Mouse (Mus musculus) limb, embryonic 14.5 days (tissue): ENCODE measurements around the gene Sirt2. TPM values are rescaled to one million over a fixed set of nuclear protein-coding genes. Genes with fewer than 3 reads are reported as not detected.

Source experiments
- ATAC-seq: fragments of 200-750 bp; cut with Nextera tagmentation; 2 replicates; pipeline ENCODE4 v1.8.0; 2017; ENCODE audit warnings: low read depth, moderate number of reproducible peaks, moderate TSS enrichment; ENCODE audit not compliant: low FRiP score
- DNase-seq: peaks from one replicate; pipeline ENCODE4 v3.0.0-alpha.2; 2015; ENCODE audit warnings: low spot score
- H3K27ac ChIP-seq: fragments of 300-500 bp; sonication (generic); replicated peaks from 2 replicates; pipeline ENCODE4 v1.5.1; 2014; ENCODE audit warnings: low read depth, mild to moderate bottlenecking, low read length, moderate library complexity, mixed read lengths
- H3K27me3 ChIP-seq: fragments of 300-500 bp; sonication (generic); 2 replicates; pipeline ENCODE4 v1.6.1; 2014; ENCODE audit warnings: low read length, mixed read lengths; ENCODE audit not compliant: control insufficient read depth, insufficient read depth
- H3K36me3 ChIP-seq: fragments of 300-500 bp; sonication (generic); 2 replicates; pipeline ENCODE4 v1.6.1; 2014; ENCODE audit warnings: mild to moderate bottlenecking, low read length, moderate library complexity, mixed read lengths; ENCODE audit not compliant: control insufficient read depth, insufficient read depth
- H3K4me1 ChIP-seq: fragments of 300-500 bp; sonication (generic); 2 replicates; pipeline ENCODE4 v1.6.1; 2014; ENCODE audit warnings: antibody characterized with exemption, low read length, mixed read lengths; ENCODE audit not compliant: control insufficient read depth, insufficient read depth
- H3K4me2 ChIP-seq: fragments of 300-500 bp; sonication (generic); replicated peaks from 2 replicates; pipeline ENCODE4 v1.6.1; 2014; ENCODE audit warnings: low read depth, mild to moderate bottlenecking, low read length, moderate library complexity; ENCODE audit not compliant: severe bottlenecking
- H3K4me3 ChIP-seq: fragments of 300-500 bp; sonication (generic); replicated peaks from 2 replicates; pipeline ENCODE4 v1.5.1; 2014; ENCODE audit warnings: low read length
- H3K9ac ChIP-seq: fragments of 300-500 bp; sonication (generic); 2 replicates; pipeline ENCODE4 v1.6.1; 2014; ENCODE audit warnings: mild to moderate bottlenecking, low read depth, low read length, moderate library complexity; ENCODE audit not compliant: severe bottlenecking
- H3K9me3 ChIP-seq: fragments of 300-500 bp; sonication (generic); 2 replicates; pipeline ENCODE4 v1.6.1; 2016; ENCODE audit warnings: low read length; ENCODE audit not compliant: control insufficient read depth
- POLR2A ChIP-seq: fragments of 200-500 bp; IDR thresholded peaks from 2 replicates; pipeline ENCODE4 v1.8.0; 2012; ENCODE audit warnings: inconsistent platforms, mild to moderate bottlenecking, moderate library complexity, borderline replicate concordance; ENCODE audit not compliant: insufficient read depth, insufficient read length; ENCODE audit errors: extremely low read depth
- WGBS: fragments of 180-500 bp; shearing (Covaris S2); extraction: QIAGEN DNeasy Blood & Tissue Kit; methylation state at CpG from one replicate; pipeline ENCODE4 v1.1.7; 2014; 5-methylcytosine and 5-hydroxymethylcytosine counted together
- polyA plus RNA-seq, 2 experiments: library from polyadenylated mRNA; depleted of rRNA in 1 of 2; stranded (reverse) in 1 of 2; unstranded in 1 of 2; fragments of >200 nt; fragmentation: Nextera tagmentation in 1 of 2; extraction: Ambion mirVana in 1 of 2; gene quantifications; 2 replicates each; pipeline versions ENCODE4 v1.2.1 to v1.2.3; 2012 to 2014

Sirt2 gene
- polyA plus RNA-seq, 2 experiments = 73.7 to 107 TPM

DNA sequence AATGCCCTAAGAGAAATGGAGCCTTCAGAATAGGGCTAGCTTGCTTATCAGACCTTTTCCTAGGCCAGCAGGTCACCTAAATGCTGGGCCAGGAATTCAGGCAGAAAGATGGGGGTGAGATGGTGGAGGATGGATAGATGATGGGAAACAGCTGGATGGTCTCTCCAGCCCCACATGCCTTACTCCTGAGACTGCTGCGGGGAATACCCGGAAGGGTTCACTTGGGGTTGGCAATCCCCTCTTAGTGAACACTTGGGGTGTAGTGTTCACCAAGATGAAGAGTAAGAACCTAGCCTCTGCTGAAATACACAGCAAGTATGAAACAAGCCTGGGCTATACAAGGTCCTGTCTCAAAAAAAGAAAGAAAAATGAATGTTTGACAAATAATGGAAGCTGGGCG, 22.7 kb downstream of the Sirt2 start:
- Histone ChIP-seq H3K9ac (no peak overlapping the region), H3K9me3 (no peaks in the 10 kb centered on the region), H3K4me3 (no peak overlapping the region), H3K27me3 (no peaks in the 10 kb centered on the region), H3K27ac (peak overlapping the region; percentile 71; the same call in 1 of the 2 replicates), H3K4me2 (no peak overlapping the region), H3K4me1 (peaks cover 8% of the 10 kb centered on the region), H3K36me3 (peaks cover 29% of the 10 kb centered on the region)
- ATAC-seq = no peak
- no peak for TF ChIP-seq POLR2A
- no peak for DNase-seq
- WGBS = 52% methylated on average over 3 of the region's 3 CpGs

DNA sequence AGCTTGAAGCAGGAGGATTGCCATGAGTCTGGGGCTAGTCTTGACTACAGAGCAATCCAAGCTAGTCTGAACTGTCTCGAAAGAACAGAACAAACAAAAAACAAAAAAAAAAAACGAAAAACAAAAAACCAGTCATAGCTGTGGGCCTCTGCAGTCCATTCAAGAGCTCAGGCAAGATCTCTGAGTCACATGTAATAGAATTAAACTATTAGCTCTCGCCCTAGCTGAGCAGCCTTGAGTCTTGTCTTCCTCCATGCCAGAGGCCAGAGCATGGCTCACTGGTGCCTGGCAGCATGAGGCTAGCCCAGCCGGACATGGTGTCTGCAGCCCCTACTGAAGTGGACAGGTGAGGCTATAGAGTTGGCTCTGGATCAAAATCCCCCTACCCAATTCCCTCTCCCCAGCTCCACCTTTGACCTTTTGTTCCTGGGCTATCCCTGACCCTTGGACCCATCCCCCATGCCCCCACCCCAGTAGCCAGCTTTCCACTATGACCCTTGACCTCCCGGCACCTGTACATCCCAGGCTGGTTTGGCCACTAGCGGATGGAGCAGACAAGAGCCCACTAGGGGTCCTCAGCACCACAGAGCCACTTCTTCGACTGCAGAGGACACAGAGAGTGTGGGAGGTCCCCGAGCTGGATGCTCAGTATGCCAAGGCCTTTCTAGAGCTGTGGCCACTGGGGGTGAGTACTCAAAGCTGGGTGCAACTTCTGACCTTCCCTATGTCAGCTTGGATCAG, 23.7 kb downstream of the Sirt2 start:
- Histone ChIP-seq H3K9ac (no peak overlapping the region), H3K27me3 (no peaks in the 10 kb centered on the region), H3K9me3 (no peaks in the 10 kb centered on the region), H3K4me2 (no peak overlapping the region), H3K4me3 (no peak overlapping the region), H3K27ac (peak overlapping the region; percentile 71; the same call in 1 of the 2 replicates), H3K4me1 (peaks cover 8% of the 10 kb centered on the region), H3K36me3 (peaks cover 22% of the 10 kb centered on the region)
- WGBS = 55% methylated on average over 8 of the region's 8 CpGs
- ATAC-seq = no peak
- TF ChIP-seq POLR2A = no peak
- no peak for DNase-seq

DNA sequence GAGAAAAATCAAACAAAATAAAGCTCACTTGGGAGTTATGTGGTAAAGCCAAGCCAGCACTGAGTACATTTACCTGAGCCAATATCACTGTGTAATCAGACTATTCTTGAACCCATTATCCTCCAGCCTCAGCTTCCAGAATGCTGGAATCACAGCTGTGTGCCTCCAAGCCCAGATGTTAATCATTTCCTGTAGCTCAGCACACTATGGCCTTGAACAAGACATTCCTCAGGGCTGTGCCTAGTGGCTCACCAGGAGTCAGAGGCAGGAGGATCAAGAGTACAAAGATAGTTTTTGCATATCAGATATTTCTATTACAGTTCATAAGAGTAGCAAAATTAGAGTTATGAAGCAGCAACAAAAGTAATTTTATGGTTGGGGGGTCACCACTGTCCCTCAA, 25.2 kb downstream of the Sirt2 start:
- no peak overlapping the region for H3K9ac ChIP-seq
- H3K36me3 ChIP-seq = peaks cover 12% of the 10 kb centered on the region
- peaks cover 8% of the 10 kb centered on the region for H3K4me1 ChIP-seq
- H3K9me3 ChIP-seq = no peaks in the 10 kb centered on the region
- H3K4me2 ChIP-seq = no peak overlapping the region
- DNase-seq = no peak
- no peak for ATAC-seq
- TF ChIP-seq POLR2A = no peak
- H3K27me3 ChIP-seq = no peaks in the 10 kb centered on the region
- no peak overlapping the region for H3K4me3 ChIP-seq
- H3K27ac ChIP-seq = no peak overlapping the region

DNA sequence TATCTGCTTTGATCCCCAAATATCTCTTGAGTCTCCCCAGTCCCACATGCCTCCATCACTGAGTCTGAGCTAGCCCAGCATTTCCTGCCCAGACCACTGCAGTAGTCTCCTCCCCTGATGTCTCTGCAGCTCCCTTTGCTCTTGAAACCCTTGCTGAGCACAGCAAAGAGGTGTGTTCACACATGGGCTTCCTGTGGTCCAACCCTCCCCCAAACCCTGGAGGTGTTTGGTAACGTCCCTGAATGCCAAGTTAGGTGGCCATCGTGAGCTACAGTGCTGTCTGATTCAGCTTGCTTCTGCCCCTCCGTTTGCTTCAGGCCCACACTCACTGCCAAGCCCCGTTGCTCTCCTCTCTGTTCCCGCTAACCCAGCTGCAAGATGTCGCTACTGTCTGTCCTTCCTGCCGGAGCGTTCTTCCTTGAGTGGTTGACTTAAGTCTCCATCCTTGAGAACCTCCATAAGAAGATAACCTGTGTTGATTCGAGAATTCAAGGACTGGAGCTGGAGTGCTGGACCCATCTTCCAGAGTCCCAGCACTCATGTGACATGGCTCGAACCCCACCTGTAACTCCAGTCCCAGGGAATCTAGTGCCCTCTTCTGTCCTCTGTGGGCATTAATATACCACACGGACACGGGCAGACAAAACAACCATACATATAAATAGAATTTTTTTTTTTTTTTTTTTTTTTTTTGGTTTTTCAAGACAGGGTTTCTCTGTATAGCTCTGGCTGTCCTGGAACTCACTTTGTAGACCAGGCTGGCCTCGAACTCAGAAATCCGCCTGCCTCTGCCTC, 26.1 kb downstream of the Sirt2 start:
- no peaks in the 10 kb centered on the region for H3K9me3 ChIP-seq
- no peaks in the 10 kb centered on the region for H3K27me3 ChIP-seq
- 76% methylated on average over 13 of the region's 14 CpGs for WGBS
- H3K4me2 ChIP-seq = no peak overlapping the region
- no peak overlapping the region for H3K9ac ChIP-seq
- ATAC-seq (no peak), DNase-seq (no peak)
- H3K4me1 ChIP-seq = peaks cover 8% of the 10 kb centered on the region
- H3K27ac ChIP-seq = no peak overlapping the region
- H3K4me3 ChIP-seq = no peak overlapping the region
- peaks cover 7% of the 10 kb centered on the region; the same call in 1 of the 2 replicates for H3K36me3 ChIP-seq
- TF ChIP-seq POLR2A = no peak

DNA sequence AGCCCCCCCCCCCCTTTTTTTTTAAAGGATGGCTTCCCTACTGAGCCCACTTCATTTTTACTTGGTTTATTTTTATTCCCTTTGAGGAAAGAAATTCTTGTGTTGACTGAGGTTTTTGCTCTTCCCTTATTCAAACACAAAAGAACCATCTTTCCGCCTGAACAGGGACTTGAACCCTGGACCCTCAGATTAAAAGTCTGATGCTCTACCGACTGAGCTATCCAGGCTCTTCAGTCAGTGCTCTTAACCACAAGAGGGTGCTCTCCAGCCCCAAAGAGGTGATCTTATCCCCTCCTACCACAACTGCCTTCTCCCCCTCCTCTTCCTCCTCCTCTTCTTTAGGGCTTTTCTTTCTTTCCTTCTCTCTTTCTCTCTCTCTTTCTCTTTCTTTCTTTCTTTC, 27.3 kb downstream of the Sirt2 start:
- TF ChIP-seq POLR2A = no peak
- H3K9me3 ChIP-seq = no peaks in the 10 kb centered on the region
- ATAC-seq = no peak
- no peak for DNase-seq
- no peaks in the 10 kb centered on the region for H3K27me3 ChIP-seq
- 48% methylated on average over 2 of the region's 2 CpGs for WGBS
- H3K4me2 ChIP-seq = no peak overlapping the region
- H3K36me3 ChIP-seq = no peaks in the 10 kb centered on the region
- H3K4me1 ChIP-seq = peaks cover 8% of the 10 kb centered on the region
- H3K27ac ChIP-seq = no peak overlapping the region
- H3K9ac ChIP-seq = no peak overlapping the region
- H3K4me3 ChIP-seq = no peak overlapping the region
